Mouse (Mus musculus): ENCODE measurements at regions not wholly inside any gene's neighbourhood (a gene's known extent, or its start where the extent isn't known, plus 50 kb on each side); places are given as distances from the start of the nearest gene placed in this dataset.
"Not testable (repeated sequence)": the region's sequence is repeated elsewhere in the genome, so short reads cannot be mapped to it uniquely, and the experiment has no call there.

DNA sequence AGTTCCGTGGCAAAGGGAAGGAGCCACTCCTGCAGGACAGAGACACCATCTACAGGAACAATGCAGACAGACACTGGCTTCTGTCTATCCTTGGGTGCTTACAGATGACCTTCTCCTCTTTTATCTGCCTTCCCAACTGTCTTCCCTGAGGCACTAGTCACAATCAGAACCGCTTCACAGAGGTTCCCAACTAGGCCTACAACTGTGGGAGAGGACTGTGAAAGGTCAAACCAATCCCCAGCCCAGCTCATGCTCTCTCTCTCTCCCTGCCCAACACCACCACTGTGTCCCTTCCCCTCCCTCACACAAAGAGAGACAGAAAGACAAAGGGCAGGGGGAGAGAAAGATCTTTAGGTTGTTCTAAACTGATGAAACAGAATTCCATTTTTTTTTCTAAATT lies 61.3 kb downstream of the Tmem17 start:
- DNase-seq (ENCODE audit: low spot score in 2 of 2): no peak

DNA sequence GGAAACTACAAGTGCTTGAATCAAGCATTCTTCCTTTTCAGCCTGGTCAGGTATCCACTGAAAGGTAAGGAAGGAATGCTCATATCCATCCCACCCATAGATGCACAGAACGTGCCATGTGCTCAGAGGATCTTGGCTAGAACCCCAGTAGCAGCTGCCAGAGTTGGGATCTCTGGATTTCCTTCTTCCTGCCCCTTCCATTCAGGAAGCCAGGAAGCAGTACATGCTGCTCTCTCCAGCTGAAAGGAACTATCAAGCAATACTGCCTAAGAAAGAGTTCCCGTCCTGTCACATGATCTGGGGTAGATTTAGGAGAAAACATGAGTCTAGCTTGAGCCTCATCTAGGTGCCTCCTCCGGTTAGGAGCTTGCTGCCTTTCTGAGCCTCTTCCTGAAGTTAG lies 61.9 kb downstream of the Tmem17 start:
- no peak for DNase-seq (ENCODE audit: low spot score in 2 of 2)

GRCm38 (mm10) chr11:22574506-22574905 lies 62.6 kb downstream of the Tmem17 start:
- no peak for DNase-seq (ENCODE audit: low spot score in 2 of 2)

DNA sequence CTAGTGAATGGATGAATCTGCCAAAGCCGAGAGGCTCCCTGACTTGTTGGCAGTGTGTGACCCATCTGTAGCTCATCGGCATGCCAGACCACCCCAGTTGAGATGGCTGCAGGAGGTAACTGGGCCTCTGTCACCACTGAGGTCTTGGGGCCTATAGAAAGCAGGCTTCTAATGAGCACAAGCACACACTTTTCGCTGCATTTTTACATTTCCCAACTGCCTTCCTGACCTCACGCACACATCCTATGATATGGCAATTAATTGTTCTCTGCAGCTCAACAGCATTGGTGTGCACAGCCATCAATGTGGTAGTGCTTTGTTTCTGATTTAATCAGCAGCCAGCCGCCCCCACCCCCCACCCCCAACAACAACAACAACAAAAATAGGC lies 72.2 kb downstream of the Tmem17 start:
- DNase-seq (ENCODE audit: low spot score in 2 of 2): no peak

GRCm38 (mm10) chr11:22584488-22585158 lies 72.7 kb downstream of the Tmem17 start:
- DNase-seq (ENCODE audit: low spot score in 2 of 2): peak; percentile 71 to 75

DNA sequence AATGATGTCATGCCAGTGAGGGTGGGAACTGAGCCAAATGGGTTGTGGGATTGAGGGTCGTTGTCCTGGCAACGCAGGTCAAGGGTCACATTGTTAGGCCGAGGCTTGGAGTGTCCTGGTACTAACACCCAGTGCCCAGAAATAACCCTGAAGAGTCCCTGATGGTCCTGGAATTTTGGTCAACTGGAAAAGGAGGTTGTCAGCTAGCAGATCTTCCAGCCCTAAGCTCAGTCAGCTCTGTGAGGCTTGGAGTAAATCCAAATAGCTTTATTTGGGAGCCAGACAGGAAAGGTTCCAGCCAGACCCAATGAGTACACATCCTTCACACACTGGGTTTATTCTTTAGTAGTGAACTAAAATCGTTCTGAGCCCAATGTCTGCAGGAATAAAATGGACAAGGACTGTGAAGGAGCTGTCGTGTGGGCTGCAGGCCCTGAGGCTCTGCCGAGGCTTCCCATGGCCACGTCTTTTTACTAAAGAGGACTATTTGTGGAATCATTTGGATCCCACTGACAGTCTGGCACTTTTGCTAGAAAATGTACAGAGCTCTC lies 75.9 kb downstream of the Tmem17 start:
- peak; percentile 63 to 82 for DNase-seq (ENCODE audit: low spot score in 2 of 2)

DNA sequence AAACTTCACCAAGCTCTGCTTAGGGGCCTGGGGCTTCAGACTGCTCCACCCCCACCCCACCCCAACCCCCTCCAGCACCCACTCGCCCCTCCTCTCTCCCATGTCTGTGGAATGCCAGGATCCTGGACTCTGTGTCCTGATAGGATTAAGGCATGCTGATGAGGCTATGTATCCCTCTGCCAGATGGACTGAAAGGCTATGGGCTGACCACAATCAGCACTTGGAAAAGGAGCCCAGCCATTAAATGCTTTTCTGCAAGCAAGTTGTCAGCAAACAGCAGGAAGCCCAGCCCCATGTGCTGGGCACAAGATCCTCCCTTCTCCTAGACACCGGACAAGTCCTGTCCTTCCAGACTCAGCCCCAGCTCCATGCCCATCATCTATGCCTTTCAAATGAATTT lies 76.7 kb downstream of the Tmem17 start:
- no peak for DNase-seq (ENCODE audit: low spot score in 2 of 2)

DNA sequence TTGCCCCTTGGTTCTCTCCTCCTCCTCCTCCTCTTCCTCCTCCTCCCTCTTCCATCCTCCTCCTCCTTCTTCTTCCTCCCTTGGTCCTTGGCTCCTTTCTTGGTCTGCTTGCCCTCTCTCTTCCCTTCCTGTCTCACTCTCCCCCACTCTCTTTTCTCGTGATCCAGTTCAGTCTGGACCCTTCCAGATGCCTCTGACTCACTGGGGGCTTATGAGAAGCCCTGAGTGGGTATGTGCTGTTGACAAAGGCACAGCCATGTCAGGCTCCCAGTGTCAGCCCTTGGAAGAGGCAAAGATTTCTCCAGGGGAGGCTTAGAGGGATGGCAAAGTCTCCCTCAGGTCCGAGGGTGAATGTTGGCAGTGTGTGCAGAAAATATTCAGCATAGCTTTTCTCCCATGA lies 78.0 kb downstream of the Tmem17 start:
- DNase-seq (ENCODE audit: low spot score in 2 of 2): no peak

GRCm38 (mm10) chr11:22591050-22591449 lies 79.2 kb downstream of the Tmem17 start:
- DNase-seq (ENCODE audit: low spot score in 2 of 2): not testable (repeated sequence)

GRCm38 (mm10) chr11:22592706-22593105 lies 80.8 kb downstream of the Tmem17 start:
- no peak for DNase-seq (ENCODE audit: low spot score in 2 of 2)

- no peak for DNase-seq (ENCODE audit: low spot score in 2 of 2)
Observed at GRCm38 (mm10) chr11:22596076-22596804, 84.4 kb downstream of the Tmem17 start.

DNA sequence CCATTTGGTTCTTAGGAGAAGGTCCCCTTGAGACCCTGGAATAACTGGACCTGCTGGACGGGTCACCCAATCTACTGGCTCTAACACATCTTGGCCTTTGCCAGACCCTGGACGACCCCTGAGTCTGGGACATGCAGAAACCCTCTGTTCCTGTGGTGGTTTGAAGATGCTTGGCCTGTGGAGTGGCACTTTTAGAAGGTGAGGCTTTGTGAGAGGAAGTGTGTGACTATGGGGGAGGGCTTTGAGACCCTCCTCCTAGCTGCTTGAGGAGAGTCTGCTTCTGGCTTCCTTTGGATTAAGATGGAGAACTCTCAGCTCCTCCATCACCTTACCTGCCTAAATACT lies 84.9 kb downstream of the Tmem17 start:
- DNase-seq (ENCODE audit: low spot score in 2 of 2): no peak

DNA sequence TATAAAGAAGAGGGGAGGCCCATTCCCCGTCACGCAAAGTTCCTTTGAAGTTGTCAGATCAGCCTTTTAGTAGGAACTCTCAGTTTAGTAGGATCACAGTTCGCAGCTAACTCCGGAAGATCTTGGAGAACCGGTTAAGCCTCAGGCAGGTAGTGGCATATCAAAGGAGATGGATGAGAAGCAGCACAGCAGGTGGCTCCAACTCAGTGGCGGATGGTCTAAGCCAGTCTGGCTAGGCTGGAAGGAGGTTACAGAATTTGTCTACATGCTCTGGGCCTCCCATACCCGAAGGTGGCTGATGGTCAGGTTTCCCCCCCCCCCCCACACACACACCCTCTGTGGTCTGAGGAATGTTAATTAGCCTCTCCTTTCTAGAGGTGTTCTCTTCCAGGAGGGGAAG lies 88.5 kb downstream of the Tmem17 start:
- no peak for DNase-seq (ENCODE audit: low spot score in 2 of 2)

- DNase-seq (ENCODE audit: low spot score in 2 of 2): no peak
Observed at GRCm38 (mm10) chr11:22601977-22602376, 90.1 kb downstream of the Tmem17 start.

- no peak for DNase-seq (ENCODE audit: low spot score in 2 of 2)
Observed at GRCm38 (mm10) chr11:22602610-22603009, 90.7 kb downstream of the Tmem17 start.

- no peak for DNase-seq (ENCODE audit: low spot score in 2 of 2)
Observed at GRCm38 (mm10) chr11:22603397-22603796, 91.5 kb downstream of the Tmem17 start.

DNA sequence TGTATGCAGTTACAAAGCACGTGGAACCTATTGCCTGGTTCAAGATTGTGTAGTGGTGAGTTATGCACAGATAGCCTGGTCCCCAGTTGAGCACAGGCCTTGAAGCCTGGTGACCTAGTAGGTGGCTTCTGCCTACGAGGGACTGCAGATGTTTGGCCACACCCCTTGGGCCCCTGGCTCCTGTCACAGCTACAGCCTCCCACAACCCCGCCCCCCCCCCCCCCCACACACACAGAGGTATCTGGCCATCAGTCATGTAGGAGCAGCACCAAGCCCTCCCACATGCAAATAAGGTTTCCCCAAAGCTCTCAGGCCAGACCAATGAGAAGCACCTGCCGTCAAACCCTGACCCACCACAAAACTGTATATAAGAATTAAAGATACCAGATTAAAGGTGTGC lies 94.5 kb downstream of the Tmem17 start:
- no peak for DNase-seq (ENCODE audit: low spot score in 2 of 2)

- DNase-seq (ENCODE audit: low spot score in 2 of 2): no peak
Observed at GRCm38 (mm10) chr11:22607645-22608044, 95.8 kb downstream of the Tmem17 start.

GRCm38 (mm10) chr11:22608945-22609344 lies 97.1 kb downstream of the Tmem17 start:
- DNase-seq (ENCODE audit: low spot score in 2 of 2): no peak

GRCm38 (mm10) chr11:22610433-22611101 lies 98.7 kb downstream of the Tmem17 start:
- DNase-seq (ENCODE audit: low spot score in 2 of 2): no peak

GRCm38 (mm10) chr11:22611102-22611869 lies 99.4 kb downstream of the Tmem17 start:
- no peak for DNase-seq (ENCODE audit: low spot score in 2 of 2)

DNA sequence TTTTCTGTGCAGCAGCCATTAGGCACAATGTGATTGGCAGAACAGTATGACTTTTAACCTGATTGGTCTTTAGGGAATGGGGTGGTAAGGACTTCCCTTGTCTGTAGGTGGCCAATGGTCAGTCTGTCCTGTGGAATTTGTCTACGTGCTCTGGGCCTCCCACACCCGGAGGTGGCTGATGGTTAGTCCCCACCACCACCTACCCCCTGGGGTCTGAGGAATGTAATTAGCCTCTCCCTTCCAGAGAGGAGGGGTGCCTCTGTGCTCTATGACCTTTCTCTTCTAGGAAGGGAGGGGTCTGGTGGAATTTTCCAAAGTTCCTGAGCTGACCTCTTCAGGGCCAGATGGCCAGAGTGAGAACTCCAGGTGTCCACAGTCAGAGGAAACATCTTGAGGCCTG lies 101.6 kb downstream of the Tmem17 start:
- no peak for DNase-seq (ENCODE audit: low spot score in 2 of 2)

Data from right cerebral cortex, postnatal 10 days (tissue).